Mouse (Mus musculus): ENCODE data around the gene Ctnna3.
A peak's percentile ranks its signal among the peaks of the same experiment; 100 is the strongest.
"Not testable (repeated sequence)": the region's sequence is repeated elsewhere in the genome, so short reads cannot be mapped to it uniquely, and the experiment has no call there.

Gene Ctnna3

DNA sequence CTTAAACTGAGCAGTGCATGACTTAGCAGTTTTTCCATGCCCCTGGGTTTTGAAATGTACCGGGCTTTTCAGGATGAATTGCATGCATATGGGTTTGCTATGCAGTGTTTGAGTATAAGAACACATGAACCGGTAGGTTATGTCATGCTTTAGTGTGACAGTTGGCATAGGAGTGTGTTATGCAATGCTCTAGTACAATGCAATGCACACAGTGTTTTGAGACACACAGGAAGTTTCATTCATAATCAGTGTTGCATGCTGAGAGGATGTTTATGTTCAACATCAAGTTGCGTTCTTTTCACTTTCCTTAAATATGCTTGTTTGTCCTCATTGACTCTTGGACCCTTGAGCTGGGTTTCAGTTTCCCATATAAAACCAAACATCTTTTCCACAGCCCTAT is 758.1 kb downstream of the Ctnna3 start:
- DNase-seq (ENCODE audit: low spot score in 2 of 2): no peak

DNA sequence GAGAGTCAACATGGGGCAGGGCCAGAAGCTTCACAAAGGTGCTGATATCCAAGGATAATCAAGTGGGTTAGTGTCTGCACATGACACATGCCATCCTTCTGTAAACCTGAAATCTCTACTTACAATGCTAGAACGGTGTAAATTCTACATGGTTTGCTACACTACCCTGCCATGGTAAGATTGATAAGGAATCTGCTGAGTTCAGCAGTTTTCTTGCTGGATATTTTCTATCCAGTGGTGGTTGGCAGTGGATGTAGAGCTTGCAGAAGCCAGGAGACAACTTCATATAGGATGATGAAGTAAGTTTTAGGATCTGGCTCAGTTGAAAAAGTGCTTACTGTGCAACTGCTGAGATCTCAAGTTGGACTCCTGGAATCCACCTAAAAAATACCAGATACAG is 767.7 kb downstream of the Ctnna3 start:
- DNase-seq (ENCODE audit: low spot score in 2 of 2): no peak

DNA sequence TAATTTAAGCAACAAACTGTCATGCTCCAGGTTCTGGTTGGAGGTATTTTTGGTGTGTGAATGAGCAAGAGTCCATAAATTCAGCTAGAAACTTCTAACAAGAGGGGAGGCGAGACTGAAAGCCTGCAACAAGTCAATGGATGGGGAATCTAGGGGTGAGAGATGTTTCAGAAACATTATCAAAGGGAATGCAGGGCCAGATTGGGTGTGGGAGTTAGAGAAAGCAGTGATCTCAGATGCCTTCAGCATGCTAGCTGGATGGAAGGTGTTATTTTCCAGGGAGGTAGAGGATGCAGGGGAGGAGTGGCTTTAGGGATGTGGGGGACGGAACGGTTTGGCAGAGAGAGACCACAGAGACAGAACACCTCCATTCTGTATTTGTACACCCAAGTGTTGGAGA is 785.7 kb downstream of the Ctnna3 start:
- peak; percentile 48 to 75 for DNase-seq (ENCODE audit: low spot score in 2 of 2)

DNA sequence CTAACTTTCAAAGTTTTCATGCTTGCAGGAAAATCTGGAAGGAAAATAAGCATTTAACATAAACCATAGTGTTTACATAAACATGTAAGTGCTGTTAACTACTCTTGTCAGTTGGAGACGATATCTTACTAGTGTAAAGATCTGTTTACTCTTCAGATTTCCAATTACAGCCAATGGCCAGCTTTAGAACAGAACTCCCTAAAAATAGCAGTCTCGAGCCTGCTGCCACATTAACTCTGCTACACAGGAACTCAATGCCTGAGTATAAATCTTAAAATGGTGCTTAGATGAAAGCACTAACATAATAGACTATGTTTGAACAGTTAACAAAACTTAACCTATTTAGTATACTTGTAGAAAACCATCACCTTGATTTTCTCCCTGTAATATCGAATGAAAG is 793.1 kb downstream of the Ctnna3 start:
- no peak for DNase-seq (ENCODE audit: low spot score in 2 of 2)

DNA sequence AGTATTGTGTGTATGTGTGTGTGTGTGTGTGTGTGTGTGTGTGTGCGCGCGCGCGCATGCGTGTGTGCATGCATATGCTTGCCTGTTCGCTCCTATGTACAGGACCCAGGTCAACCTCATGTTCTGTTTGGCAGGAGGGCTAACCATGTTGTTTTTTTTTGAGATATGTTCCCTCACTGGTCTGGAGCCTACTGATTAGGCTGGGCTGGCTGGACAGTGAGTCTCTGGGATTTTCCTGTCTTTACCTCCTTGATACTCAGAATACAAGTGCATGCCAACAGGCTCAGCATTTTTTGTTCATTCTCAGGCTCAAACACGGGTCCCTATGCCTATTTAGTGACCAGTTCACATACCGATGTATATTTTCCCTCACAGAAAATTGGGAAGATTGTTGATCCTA is 794.1 kb downstream of the Ctnna3 start:
- DNase-seq (ENCODE audit: low spot score in 2 of 2): no peak

DNA sequence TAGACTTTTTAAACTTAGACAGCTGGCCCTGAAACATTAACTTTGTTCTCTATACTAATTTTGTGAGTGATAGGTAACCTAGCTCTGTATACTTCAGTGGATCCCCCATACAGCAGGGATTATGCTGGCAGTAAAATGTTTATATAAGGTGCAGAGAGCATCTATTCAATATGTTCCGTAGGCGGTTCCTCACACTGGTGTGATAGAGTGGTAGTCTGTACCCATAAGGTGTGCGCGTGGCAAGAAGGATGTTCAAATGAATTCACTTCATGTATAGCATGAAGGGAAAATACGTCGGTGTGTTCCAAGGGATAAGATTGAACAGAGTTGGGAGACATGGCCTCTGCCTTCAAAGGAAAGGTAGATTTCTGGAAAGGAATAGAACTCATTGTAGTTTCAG is 794.5 kb downstream of the Ctnna3 start:
- no peak for DNase-seq (ENCODE audit: low spot score in 2 of 2)

DNA sequence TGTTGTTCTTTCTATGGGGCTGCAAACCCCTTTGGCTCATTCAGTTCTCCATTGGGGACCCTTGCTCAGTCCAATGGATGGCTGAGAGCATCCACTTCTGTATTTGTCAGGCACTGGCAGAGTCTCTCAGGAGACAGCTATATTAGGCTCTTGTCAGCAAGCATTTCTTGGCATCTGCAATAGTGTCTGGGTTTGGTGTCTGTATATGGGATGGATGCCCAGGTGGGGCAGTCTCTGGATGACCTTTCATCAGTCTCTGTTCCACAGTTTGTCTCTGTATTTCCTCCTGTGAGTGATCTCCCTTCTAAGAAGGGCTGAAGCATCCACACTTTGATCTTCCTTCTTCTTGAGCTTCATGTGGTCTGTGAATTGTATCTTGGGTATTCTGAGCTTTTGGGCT is 795.9 kb downstream of the Ctnna3 start:
- DNase-seq (ENCODE audit: low spot score in 2 of 2): not testable (repeated sequence)

DNA sequence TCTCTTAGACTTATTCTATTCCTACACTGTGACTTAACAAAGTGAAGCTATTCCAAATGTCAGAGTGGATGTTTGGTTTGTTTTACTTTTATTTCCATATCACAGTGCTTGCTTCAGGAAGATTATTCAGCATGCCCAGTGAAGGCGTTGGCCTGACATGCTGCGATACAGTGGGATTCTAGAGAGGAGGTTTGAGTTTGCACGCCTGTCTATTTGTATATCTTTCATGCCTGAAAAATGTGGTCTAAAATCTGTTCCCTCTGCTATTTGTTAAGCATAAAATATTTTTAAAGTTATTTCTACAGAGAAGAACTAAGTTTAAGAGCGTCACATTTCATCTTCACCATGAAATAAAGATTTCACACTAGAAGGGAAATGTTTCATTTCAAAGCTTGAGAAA is 813.5 kb downstream of the Ctnna3 start:
- no peak for DNase-seq (ENCODE audit: low spot score in 2 of 2)

DNA sequence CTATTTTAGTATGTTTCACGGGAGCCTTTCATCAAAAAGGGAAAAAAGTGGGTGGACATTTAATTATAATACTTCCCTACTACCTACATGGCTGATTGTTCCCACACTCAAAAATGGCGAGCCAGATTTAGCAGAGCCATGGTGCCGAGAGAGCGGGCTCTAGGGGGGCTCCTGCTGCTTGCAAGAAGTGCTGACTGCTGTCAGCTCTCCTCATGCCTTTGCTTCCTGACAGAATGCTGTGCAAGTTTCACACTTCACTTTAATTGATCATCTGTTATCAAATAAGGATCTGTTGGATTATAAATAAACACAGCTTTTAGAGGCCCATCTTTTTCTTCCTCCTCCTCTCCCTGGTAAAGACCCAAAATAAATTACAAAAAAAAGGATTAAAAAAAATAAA is 838.3 kb downstream of the Ctnna3 start:
- DNase-seq (ENCODE audit: low spot score in 2 of 2): peak; percentile 30 to 36

DNA sequence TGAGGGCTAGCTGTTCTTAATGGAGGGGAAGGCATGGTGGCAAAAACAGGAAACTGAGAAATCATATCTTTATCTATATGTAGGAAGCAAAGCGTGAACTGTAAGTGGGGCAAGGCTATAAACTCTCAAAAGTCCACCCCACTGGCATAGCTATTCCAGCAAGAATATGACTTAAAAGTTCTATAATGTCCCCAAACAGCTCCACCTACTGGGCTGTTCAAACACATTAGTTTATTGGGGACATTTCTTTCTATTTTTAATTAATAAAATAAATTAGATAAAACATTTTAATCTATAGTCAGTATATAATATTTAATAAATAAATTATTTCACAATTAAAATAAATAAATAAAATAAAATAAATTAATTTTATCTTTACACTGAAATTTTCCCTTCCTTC is 845.2 kb downstream of the Ctnna3 start:
- DNase-seq (ENCODE audit: low spot score in 2 of 2): no peak

DNA sequence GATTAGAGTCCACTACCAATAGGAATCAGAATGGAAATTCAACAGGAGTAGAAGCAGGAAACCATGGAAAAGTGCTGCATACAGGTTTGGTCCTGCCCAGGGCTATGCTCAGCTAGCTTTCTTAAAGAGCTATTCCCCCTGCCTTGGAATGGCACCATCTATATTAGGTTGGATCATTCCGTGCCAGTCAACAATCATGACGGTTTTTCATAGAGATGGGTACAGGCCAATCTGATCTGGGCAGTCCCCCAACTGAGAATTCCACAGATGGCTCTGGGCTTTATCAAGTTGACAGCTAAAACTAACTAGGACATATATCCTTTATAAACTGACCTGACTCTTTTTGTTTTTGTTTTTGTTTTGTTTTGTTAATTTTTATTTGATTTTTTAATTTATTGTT is 848.9 kb downstream of the Ctnna3 start:
- DNase-seq (ENCODE audit: low spot score in 2 of 2): no peak

DNA sequence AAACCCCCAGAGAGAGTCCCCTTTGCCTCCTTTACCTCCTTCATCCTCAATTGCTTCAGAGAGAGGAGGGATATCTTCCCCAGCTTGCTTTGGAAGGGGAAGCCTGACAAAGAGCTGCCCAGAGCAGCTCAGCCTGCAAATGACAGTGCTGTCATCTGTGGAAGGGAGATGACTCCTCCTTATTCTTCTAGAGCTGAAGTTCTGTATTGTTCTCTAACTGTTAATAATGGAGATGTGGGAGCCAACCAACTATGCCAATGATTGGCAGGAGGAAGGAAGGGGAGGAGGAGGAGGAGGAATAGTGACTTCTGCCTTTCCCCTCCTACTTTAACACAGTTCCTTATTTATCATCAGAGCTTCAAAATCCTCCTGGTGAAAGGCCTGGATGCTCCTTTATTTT is 875.9 kb downstream of the Ctnna3 start:
- DNase-seq (ENCODE audit: low spot score in 2 of 2): no peak

DNA sequence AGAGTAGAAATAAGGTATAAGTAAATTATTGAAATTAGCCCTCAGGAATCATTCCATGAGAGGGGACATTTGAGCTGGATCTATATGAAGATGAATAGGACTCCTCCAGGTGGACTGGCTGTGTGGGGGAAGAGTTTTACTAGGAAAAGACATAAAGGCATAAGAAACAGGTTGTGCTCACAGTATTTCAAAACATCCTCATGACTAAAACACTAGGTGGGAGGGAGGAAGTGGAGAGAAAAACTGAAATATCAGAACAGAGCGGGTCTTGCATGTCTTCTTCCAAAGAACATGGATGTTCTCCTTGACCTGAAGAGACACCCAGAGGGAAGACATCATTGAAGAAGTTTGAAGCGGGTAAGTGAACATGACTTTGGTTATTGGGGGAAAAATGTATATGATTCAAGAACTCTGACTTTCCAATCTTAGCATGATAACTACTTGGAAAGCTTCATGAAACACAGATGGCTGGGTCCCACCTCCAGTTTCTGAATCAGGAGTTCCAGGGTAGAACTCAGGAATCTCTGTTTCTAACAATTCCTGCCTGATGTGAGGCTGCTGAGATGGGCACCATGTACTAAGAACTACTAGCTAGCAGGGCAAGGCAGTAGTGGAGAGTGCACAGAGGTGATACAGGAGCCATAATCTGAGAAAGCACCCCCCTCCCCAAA is 881.9 kb downstream of the Ctnna3 start:
- peak in 1 of 2 experiments; percentile 49 for DNase-seq (ENCODE audit: low spot score in 2 of 2)

DNA sequence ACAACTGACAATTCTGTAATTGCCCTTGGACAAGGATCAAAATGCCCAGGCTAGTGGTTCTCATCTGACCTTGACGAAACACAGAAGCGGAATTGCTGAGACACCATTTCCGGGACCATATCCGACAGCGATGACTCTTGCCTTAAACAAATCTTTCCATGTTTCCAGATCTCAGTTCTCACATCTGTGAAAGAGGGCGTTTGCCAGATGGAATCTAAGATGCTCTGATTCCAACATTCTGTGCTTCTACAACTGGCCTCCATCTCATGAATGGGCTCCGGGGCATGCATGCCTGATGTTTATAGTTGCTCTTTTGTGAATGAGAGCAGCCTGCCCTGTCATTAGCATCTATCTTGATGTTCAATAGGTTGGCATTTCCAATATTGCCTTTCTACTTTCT is 890.4 kb downstream of the Ctnna3 start:
- peak in 1 of 2 experiments; percentile 61 for DNase-seq (ENCODE audit: low spot score in 2 of 2)

DNA sequence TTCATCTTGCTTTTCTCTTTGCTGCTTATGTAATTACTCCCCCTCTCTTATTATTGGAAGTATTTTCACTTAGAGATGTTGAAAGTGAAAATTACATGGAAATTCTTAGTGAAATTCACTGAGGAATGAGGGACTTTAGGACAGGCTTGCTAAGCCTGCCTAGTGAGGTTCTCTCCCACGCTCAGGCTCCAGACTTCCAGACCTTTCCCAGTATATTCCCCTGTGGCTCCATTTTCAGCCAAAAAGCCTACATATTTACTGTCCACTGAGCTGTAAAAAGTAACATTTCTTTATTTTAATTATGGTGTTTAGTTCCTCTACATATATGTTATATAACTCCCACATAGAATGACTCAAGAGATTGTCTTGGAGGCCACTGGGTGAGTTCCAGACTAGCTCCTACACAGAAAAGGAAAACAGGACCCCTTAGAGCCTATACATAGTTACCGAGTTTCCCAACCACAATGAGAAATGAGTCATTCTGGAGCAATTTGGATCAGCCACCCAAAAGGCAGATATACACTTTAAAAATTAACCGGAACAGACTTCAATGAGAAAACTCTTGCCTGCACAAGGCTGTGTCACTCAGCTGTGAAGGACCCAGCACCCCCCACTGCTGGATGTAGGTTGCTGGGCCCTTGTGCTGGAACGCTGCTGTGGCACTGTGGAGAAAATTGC is 912.9 kb downstream of the Ctnna3 start:
- DNase-seq (ENCODE audit: low spot score in 2 of 2): peak; percentile 35 to 51

DNA sequence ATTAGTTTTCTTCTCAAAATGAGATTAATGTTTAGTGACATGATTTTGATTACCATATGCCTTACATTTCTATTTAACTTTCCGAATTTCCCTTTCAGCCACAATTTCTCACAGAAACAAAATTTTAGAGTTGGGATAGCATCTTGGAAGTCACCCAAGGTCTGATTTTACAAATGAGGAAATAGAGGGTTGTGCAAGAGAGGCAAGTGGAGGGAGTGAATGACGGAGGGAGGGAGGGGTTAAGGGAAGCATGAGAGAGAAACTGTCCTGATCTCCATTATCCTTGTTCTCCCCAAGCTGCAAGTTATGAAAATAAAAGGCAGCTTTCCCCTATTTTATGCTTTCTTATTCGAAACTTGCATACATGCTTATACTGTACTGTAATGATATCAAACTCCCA is 943.4 kb downstream of the Ctnna3 start:
- no peak for DNase-seq (ENCODE audit: low spot score in 2 of 2)

DNA sequence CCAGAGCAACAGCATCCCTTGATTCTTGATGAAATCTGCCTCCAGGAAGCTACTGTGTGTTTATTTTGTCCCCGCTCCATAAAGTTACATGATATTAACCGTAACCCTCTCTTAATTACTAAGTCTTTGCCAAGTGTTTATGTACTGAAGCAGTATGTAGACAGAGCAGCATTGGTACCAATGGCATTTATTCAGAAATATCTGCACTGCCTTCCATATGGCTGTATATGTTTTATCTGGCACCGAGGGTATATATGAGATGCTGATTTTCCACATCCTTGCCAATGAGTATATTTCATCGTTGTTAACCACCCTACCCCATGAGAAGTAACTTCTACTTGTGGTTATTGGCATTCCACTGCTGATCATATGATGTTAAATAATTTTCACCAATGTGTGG is 947.9 kb downstream of the Ctnna3 start:
- DNase-seq (ENCODE audit: low spot score in 2 of 2): no peak

DNA sequence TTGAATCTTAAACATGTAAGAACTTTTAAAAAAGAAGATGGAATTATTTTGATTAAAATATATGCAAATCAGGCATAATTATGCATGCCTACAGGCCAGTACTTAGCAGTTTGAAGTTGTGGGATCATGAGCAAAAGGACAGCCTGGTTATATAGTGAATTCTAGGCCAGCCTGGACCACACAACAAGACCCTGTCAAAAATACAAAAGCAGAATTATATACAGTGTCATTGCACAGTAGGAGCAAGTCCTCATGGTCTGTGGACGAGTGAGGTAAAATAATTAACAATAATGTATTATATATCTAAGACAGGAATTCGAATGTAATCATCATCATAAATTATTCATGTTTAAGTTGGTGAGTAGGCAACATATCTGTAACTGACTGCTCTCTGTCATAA is 966.7 kb downstream of the Ctnna3 start:
- DNase-seq (ENCODE audit: low spot score in 2 of 2): no peak

DNA sequence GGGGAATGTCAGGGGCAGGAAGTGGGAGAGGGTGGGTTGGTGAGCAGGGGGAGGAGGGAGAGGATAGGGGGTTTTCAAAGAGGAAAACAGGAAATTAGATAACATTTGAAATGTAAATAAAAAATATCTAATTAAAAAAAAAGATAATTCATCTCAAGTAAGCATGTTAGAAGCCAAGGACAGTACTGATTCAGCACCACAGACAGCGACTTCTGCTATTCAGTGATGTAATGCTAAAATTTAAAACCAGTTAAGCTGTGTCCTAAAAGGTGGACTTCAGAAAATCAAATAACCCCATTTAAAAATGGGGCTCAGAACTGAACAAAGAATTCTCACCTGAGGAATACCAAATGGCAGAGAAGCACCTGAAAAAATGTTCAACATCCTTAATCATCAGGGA is 988.5 kb downstream of the Ctnna3 start:
- not testable (repeated sequence) for DNase-seq (ENCODE audit: low spot score in 2 of 2)

DNA sequence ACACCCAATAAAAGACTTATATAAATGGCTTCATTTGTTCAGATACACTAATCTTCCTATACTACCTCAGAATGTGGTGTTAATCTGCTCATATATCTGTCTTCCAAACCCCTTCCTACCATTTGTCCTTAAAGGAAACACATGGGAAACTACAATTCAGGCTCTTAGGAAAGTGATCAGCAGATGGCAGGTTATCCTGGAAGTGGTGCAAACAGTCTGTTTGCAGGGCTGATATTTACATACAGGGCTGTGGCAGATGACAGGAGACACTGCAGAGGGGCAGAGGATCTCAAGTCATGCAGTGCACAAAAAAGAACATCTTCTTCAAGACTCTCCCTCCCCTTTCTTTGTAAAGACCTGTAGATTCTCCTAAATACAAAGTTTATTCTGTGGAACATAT is 1008.8 kb downstream of the Ctnna3 start:
- no peak for DNase-seq (ENCODE audit: low spot score in 2 of 2)

DNA sequence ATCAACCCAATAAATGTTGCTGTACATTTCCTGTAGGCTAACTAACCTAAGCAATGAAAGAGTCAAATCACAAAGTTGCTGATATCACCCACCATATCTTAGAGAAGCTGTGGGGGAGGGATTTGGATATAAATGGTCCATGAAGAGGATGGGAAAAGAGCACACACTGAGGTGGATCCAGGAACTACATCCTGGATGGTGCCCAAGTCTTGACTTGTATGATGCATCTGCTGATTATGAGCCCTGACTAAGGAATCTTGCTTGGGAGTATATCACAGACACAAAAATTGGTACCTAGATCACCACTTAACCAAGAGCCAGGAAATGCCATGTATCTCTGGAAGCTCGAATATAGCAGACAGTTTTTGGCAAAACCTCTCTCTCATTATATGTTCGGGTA is 1018.7 kb downstream of the Ctnna3 start:
- peak in 1 of 2 experiments; percentile 12 for DNase-seq (ENCODE audit: low spot score in 2 of 2)

DNA sequence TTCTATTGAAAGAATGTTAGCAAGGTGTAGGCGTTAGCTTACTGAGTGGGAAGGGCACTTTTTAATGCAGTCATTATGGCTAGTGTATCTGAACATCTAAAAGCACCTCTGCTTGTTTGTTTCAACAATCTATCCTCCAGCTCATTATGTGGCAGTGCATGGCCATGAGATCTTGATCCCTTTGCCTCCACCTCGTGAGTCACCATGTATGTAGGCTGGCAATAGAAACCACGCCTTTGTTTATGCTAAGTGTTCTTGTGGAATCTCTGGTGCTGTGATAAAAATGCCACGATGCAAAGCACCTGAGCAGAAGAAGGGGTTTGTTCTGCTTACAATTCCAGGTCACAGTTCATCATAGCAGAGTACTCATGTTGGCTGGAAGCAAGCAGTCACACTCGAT is 1053.4 kb downstream of the Ctnna3 start:
- DNase-seq (ENCODE audit: low spot score in 2 of 2): peak in 1 of 2 experiments; percentile 1

DNA sequence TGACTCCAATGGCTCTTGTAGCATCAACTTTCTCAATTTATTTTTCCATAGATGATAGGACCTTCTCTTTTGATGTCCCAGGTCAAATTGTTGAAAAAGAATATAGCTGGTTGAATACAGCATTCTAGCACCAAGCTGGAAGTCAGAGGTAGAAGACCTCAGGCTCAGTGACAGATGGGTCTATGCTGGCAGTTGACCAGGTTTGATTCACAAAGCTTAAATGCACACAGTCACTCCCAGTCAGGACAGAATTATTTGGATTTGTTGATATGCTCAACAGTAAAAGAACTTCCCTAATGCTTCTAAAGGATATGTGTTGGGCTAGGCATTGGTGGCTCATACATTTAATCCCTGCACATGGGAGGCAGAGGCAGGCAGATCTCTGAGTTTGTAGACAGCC is 1059.6 kb downstream of the Ctnna3 start:
- no peak for DNase-seq (ENCODE audit: low spot score in 2 of 2)

DNA sequence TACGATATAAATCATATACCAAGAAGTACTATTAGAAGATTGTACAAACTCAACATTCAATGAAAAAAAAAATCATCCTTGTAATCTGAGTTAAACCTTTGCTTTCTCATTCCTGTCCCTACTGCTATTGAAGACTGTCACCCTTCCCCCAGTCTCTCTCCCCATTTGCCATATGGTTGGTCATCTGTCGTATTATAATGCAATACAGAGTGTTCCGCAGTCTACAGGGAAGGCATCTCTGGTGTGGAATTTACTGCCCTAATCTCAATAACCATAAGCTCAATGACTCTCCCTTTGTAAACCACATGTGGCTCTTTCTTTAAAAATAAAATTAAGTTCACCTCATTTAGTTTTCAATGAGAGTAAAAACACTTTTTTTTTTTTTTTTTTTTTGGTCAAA is 1113.7 kb downstream of the Ctnna3 start:
- DNase-seq (ENCODE audit: low spot score in 2 of 2): no peak

Data from left cerebral cortex, adult 9 months (tissue).